Mouse (Mus musculus) embryonic stem cell, embryonic (primary cell): Measurements from ENCODE around the gene 1110057P08Rik.
"Not testable (repeated sequence)": the region's sequence is repeated elsewhere in the genome, so short reads cannot be mapped to it uniquely, and the experiment has no call there.

Experiments used
- CTCF ChIA-PET, 4 experiments: fragments of 300-600 bp in 2 of 4; fragments of 350-600 bp in 2 of 4; sonication (Branson Sonifier 250); formaldehyde crosslinking; loops; one replicate each; lab custom pipeline; 2022; ENCODE audit warnings: inconsistent platforms in 2 of 4; lab: Charles Lee
- POLR2A ChIA-PET, 4 experiments: fragments of 300-600 bp in 2 of 4; fragments of 350-600 bp in 2 of 4; sonication (Branson Sonifier 250); formaldehyde crosslinking; loops; one replicate each; lab custom pipeline; 2022; ENCODE audit warnings: antibody characterized with exemption in 4 of 4, inconsistent platforms in 1 of 4; lab: Charles Lee

1110057P08Rik gene

DNA sequence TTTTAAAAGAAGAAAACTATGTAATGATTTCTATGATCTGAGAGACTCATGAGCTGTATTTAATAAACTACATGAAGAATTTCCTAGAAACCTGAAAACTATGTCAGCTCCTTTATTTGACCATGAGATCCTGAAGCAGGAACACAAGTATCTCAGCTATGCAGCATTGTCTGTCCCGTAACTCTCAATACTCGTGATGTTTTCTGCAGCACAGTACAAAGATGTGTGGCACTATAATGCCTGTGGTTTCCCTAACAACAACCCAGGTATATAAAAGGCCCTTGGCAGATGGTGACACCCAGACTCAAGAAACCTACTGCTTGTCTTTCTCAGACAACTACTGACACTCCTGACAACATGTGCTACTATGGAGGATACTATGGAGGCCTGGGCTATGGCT is at the start of gene 1110057P08Rik:
1110057P08Rik (plus strand) TSS at position 301 of the 400 bp plus-strand sequence.
- CTCF ChIA-PET, result no interaction called here
- POLR2A ChIA-PET, result no interaction called here

DNA sequence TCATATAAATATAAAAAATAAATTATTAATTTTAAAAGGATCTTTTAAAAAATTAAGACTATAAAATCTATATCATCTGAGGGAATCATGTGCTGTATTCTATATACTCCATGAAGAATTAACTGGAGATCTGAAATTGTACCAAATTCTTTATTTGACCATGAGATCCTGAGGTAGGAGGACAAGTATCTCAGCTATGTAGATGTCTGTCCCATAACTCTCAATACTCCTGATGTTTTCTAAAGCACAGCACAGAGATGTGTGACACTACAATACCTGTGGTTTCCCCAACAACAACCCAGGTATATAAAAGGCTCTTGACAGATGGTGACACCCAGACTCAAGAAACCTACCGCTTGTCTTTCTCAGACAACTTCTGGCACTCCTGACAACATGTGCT is 34.0 kb upstream of the 1110057P08Rik start, which contains the start of gene Gm6358:
Gm6358 (plus strand) TSS at position 301 of the 400 bp plus-strand sequence.
- ChIA-PET POLR2A (no interaction called here), CTCF (no interaction called here)

- ChIA-PET POLR2A (no interaction called here), CTCF (no interaction called here)
Measured at GRCm38 (mm10) chr16:89150786-89151185, 23.7 kb upstream of the 1110057P08Rik start, which contains the start of gene Gm10061. Gene Gm10061 (plus strand): TSS chr16:89151086.

DNA sequence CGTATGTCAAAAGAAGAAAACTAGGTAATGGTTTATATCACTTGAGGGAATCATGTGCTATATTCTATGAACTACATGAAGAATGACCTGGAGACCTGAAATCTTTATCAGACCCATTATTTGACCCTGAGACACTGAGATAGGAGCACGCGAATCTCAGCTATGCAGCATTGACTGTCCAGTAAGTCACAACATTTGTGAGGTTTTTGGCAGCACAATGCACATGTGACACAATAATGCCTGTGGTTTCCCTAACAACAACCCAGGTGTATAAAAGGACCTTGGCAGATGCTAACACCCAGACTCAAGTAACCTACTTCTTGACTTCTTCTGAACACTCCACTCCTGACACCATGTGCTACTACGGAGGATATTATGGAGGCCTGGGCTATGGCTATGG is 16.9 kb upstream of the 1110057P08Rik start, which contains the start of gene Gm9789:
Gm9789 (plus strand) TSS at position 301 of the 400 bp plus-strand sequence.
- CTCF ChIA-PET, result no interaction called here
- POLR2A ChIA-PET, result no interaction called here

DNA sequence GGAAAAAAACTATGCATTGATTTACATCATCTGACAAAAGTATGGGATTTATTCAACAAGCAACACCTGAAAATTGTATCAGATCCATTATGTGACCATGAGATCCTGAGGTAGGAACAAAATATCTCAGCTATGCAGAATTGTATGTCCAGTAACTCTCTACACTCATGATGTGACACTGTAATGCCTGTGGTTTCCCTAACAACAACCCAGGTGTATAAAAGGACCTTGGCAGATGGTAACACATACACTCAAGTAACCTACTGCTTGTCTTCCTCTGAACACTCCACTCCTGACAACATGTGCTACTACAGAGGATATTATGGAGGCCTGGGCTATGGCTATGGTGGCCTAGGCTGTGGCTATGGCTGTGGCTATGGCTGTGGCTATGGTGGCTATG is 5.3 kb upstream of the 1110057P08Rik start, which contains the start of gene Gm7735:
Gm7735 (plus strand) TSS at position 301 of the 400 bp plus-strand sequence.
- POLR2A ChIA-PET, result interaction anchor here in 1 of 4 experiments (0.7 kb wide), 1 partner anchor 851 kb away, joined by 3 read pairs; no protein-coding TSS in a partner anchor
- CTCF ChIA-PET, result not testable (repeated sequence)

DNA sequence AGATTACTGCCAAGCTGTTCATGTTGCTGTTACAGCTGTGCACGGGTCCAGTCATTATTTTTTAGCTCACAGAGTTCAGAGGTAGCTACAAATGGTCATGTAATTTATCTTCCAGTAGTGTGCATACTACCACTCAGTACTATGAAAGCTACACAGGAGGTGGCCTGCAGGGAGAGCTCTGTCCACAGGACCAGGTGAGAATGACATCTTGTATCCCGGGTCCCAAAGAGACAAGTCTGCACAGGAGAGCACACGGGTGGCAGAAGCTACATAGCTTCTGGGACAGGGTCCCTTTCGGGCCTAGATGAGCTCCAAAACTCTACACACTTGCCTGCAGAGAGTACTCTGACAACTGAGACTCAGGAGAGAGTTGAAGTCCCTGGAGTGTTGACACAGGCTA is 14.1 kb downstream of the 1110057P08Rik start:
- ChIA-PET POLR2A (no interaction called here), CTCF (interaction anchor here in 2 of 4 experiments (0.6 to 1.3 kb wide), 4 partner anchors 10 to 329 kb away, joined by 3 to 7 read pairs (median 4); no protein-coding TSS in a partner anchor)

GRCm38 (mm10) chr16:89205561-89205960 is 31.0 kb downstream of the 1110057P08Rik start, which contains the start of gene Krtap20-2:
Gene Krtap20-2 (plus strand): TSS chr16:89205861.
- CTCF ChIA-PET, result no interaction called here
- POLR2A ChIA-PET, result no interaction called here
